Mouse (Mus musculus) layer of hippocampus, adult 11-12 months (tissue): Measurements from ENCODE around the gene Hnrnpu.

Experiments used
- DNase-seq: peaks from one replicate; pipeline ENCODE4 v3.0.0; 2022; ENCODE audit warnings: low spot score

The Hnrnpu gene

DNA sequence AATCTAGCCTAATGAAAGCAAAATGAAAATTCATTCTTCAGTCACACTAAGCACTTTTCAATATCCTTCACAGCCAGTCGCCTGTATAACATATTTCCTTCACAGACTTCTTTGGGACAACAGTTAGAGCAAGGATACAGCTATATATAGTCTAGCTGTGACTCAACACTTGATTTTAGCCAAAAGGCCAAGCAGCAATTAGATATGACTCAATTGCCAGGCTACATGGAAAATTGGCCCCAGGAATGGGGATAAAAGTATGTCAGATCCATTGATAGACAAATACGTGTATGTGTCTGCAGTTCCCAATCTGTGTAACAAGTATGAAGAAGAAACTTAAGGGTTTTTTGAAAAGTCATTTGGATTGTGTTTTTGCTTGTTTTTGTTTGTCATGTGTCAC, 2.6 kb upstream of the Hnrnpu start:
- no peak for DNase-seq

DNA sequence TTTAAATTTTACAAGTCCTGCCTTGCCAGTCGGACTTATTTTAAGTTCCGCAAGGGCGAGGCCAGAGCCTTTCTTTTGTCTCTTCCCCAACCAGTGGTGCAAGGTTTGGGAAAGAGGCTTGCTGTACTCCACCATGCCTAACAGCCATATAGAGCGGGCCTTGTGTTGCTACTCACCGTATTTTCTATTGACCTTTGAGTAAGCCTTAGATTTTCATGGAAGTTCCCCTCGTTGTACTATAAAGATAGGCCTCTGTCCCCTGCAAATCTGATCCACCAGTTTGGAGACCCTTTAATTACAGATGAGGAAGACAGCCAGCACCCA, 683 bp upstream of the Hnrnpu start:
- DNase-seq, result no peak

DNA sequence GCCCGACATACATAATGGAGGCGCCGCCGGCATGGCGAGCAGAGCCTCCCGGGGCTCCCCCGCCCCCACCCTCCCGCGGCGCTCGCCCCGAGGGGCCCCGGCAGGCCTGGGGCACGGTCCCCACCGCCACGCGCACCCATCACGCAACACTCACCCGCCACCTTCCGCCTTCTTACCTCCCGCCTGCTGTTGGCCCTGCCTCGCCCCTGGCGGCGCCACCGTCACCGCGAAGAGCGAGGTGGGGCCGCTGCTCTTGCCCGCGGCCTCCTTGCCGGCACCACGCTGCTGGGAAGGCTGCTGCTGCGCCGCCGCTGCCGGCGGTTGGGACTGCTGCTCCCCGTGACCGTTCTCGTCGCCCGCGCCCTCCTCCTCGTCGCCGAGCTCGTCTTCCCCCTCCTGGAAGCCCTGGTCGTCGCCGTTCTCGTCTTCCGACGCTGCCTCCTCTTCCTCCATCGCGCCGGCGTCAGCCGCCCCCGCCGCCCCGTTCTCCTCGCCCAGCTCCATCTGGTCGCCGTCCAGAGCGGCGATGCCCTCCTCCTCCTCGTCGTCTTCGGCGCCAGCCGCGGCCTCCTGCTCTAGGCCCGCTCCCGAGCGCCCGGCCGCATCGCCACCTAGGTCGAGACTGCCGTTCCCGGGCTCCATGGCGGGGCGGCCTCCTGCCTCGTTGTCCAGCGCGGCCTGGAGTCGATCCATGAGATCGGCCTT, 668 bp downstream of the Hnrnpu start:
- DNase-seq, result peak; percentile 42

DNA sequence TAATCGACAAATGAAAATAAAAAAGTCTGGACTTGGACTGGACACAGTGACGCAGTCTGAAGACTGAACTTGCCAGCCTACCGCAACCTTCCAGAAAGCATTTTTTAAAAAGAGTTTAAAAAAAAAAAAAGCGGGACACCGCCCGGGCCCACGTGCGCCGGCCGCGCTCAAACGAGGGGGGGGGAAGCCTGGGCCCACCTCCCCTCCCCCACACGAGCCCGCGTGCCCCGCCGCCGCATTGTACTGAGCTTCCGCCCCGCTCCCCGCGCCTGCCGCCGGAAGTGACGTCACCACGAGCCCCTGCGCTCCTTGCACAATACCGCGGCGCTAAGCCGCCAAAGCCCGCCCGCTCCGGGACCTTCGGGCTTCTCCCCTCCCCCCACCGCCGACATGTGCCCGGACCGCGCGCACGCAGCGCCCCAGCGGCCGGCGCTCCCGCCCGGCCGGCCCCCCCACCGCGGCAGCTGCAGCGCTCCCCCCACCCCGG, 1.3 kb downstream of the Hnrnpu start:
- peak; percentile 94 for DNase-seq

DNA sequence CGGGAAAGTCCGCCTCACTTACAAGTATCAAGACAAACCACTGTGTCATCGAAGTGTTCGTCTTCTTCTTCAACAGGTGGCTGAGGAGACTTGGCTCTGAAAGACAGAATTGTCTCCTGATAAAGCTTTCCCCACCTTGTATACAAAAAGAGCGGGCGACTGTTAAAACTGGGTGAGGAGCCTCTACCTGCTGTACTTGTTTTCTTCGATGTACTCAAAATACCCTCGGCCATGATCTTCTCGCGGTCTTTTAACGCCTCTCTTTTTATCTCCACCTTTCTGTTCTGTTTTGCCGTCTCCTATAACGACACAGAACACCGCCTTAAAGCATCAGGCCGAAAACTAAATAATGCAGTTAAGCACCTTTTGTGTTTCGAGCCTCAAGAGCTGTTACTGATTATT, 1.7 kb downstream of the Hnrnpu start:
- no peak for DNase-seq

DNA sequence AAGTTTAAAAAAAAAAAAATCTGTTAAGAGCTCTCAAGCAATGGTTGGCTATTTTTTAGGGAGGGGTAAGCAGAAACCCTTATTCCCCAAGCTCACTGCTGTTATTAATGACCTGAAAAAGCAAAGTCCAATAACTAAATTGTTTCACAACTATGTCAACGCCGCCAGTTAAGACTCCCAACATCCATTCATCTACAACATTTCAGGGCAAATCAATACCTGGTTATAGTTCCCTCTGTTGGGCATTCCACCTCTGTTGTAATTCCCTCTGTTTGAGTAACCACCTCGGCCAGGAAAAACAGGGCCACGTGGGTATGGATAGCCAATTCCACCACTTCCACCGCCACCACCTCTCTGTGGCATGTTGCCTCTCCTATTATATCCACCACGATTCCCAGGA, 7.7 kb downstream of the Hnrnpu start:
- DNase-seq, result no peak

DNA sequence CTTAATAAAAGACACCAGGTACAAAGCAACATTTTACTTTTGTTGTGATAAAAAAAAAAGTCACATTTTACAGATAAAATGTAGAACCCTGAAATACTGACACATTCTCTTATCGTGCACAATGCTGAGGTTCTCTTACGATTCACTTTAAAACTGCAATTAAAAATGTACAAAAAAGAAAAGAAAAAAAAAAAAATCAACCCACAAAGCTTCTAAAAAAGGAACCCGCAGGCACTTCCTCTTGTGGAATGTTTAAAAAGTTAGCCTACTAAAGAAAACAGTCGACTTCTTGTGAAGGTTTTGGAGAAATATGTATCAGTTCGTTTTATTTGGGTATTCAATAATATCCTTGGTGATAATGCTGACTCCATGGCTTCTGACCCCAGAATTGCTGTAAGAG, 8.6 kb downstream of the Hnrnpu start:
- no peak for DNase-seq

DNA sequence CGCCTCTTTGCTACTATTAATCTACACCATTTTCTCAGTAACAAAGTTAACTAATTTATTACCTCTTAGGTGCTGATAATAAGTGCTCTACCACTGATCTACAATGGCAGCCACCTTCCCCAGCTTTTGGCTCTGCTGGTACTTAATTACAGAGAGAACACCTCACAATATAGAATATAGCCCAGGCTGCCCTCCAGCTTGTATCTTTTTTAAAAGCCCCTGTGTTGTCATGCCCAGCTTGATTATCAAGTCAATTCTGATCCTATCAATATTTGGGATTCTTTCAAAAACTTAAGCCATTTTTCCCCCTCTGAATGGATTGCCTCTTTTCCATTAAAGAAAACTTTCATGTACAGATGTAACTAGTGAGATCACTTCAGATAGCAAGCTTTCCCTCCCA, 10.6 kb downstream of the Hnrnpu start:
- no peak for DNase-seq

DNA sequence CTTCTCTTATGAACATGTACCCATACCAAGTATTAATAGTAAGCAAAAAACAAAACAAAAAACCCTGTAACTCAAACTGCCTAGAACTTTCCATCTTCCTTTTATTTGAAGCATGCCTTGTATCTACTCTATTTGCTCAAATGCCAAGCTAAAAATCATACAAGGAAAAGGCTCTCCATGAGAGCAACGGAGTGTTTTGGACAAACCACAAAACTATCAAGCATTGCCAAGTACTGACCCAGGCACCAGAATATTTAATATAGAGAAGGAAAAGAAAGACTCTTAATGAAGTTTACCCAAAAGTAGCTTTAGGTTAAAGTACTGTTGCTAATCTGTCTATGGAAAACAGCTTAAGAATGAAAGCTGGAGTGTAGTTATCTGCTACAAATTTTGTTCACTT, 11.2 kb downstream of the Hnrnpu start:
- DNase-seq, result no peak

DNA sequence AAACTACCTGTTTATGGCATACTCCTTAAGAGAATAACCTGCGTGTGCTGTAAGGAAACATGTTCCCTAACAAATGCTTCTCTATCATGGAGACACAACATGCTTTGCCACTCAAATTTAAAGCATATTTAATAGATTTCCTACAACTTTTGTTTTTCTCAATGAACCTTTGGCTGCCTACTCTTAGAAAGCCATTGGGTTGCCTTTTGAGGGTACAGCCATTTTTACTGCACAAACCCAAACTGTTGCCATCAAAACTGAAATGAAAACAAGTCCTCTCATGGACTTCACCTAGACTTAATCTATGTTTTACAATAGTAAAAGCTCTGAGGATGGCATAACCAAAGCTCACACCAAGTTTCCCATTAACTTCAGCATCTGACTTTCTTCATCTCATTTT, 13.0 kb downstream of the Hnrnpu start:
- DNase-seq, result no peak

DNA sequence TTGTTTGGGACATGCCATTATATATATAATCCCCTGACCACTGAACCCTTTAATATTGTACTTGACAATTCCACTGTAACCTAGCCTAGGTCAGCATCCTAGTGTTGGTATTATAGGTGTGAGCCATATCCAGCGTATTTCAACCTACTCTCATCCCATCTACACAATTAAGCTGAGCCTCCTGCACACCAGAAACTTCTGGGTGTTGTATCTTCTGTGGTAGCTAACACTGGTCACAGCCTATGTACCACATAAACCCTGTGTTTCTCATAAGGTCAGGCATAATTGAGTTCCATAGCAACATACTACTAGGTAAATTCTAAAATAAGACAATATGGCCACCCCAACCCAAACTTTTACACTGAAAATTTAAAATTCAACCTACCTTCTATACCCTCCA, 14.4 kb downstream of the Hnrnpu start:
- DNase-seq, result no peak

DNA sequence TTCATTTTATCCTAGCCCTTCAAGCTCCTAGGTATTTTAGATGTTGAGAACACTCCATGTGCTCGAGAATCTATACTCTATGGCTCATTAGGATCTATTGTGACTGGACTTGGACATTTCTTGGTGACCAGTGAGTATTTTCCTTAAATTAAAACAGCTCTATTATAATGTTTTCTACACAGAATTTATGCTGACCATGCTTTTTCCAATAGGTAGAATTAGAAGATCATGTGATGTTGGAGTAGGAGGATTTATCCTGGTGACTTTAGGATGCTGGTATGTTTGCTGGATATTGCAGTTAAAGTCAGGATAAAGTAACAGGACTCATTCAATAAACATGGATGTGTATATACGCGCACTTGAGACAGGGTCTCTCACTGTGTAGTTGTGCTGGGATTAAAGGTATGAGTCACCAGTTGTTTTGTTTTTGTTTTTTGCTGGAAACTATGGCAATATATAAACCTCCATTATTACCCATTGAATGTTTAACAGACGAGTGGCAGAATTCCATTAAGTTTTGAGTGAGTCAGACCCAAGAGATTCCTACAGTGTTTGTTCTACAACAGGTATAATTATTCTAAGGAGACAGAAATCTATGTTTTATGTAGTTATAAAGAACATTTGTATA, 15.8 kb downstream of the Hnrnpu start:
- no peak for DNase-seq

DNA sequence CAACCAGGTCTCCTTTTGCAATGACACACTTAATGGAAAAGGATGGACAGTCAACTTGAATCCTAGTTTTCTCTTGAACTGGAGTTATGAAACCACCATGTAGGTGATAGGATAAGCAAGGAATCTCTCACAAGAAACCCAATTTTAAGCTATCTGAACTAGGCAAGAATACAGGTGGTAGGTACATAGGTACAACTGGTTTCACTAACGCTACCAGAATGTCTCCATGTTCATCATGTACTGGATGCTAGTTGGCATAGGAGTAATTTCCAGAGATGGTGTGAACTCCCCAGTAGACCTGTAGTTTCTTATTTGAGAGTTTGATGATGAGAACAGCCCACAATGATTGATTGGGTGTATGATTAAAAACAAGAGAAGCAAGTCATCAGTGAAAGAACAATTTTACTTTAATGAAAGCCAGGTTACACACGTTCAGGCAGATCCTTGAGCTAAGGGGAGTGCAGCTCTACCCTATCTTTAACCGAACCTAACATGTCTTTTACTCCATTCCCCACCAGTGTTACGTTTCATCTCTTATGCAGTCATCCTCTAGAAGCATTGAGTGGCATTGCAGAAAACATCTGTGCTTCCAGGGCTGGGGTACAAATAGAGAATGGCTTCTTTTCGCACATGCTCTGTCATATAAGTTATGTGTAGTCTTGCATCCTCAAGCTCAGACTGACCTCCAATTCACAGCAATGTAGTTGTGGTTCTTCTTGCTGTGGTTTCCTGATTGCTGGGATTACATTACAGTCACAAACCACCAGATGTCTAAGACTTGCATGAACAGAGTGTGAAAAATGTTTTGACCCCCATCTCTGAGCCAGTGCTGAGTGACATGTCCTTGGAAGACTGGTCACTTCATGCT, 16.6 kb downstream of the Hnrnpu start:
- DNase-seq, result no peak

DNA sequence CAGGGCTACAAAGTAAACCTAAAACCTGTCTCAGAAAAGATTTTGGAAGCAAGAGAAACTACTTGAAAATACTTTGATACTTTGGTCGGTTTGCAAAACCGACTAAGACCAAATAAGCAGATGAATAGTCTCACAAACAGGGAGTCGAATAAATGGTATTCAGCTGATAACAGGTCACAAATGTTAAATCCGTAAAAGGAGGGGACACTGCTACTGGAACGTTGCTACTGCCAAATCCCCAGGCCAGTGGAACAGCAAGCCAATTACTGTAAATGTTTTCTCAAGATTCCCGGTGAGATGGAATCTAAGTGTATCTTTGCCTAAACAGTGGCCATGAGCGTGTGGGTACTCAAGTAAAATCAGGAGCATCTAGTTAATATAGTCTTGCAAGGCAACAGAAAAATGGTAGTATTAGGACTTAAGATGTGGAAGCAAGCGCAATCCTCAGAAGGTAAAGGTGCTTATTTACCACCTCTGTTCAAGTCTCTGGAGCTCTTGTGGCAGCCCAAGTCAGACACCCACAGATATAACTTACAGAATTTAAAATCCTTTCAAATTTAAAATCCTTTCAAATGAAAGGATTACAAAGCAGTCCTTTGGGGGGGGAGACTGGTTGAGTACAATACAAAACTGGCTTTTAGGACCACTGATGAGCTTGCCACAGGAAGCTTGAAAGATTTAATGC, 17.4 kb downstream of the Hnrnpu start:
- no peak for DNase-seq

DNA sequence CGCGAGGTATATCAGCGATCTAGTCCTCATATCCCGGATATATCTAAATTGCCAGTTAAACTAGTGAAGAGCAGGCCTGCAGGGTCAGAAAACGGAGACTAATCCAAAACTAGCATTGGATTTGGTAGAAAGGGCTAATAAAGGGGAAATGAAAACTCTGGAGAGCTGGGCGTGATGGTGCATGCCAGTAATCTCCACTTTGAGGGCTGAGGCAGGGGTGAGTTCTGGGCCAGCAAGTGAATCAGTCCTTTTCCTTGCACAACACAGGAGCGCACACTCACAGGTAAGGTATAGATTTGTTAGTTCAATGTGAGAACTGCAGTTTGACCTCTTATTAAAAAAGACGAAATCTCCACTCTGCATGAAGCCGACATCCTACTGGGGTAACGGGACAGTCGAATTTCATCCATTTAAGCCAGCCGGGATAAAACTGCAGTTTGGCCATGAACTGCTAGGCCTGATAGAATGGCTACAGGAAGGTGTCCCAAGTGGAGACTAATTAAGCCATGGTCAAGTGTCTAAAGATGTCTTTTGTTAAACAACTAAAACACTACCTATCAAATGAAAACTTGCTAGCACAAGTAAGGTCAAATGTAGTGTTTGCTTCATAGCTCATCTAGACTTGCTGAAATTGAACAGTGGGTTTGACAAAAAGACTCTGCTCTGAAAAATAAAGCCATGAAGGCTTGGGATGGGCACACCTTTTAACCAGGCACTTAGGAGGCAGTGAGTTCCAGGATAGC, 18.1 kb downstream of the Hnrnpu start:
- peak; percentile 52 for DNase-seq

DNA sequence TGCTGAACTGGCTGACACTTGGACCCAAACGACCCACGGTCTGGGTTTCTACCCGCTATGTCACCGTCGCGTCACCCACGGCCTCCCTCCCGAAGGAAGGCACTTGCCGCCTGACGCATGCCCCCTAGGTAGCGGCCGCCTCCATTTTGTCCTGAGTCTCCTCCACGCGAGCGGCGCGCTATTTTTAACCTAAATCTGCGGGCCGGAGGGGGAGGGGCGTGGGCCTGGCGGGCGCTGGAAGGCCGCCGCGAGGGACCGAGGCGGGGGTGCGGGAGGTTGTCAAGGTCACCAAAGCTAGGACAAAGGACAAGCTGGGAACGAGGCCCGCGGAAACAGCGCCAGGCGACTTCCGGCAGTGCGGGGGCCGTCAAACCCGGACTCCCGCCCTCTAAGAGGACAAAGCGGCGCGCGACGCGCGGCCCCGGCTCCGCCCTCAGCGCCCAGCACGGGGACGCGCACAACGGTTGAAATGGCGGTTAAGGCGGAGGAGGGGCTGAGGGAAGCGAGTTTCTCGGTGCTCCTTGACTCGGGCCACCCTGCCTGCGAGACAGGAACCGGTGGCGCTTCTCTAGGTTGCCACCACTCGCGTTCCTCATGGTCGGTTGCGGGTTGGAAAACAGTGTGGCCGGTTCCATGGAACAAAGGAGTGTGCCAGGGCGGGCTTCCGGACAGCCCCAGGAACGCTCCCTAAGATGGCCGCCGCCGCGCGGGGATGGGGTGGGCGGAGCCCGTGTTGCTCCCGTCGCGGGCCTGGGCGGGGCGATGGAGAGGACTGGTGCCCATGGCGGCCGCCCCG, 19.0 kb downstream of the Hnrnpu start, which contains the start of gene Cox20:
Cox20 (plus strand) TSS at position 742 of the 796 bp plus-strand sequence.
- DNase-seq, result peak; percentile 96

DNA sequence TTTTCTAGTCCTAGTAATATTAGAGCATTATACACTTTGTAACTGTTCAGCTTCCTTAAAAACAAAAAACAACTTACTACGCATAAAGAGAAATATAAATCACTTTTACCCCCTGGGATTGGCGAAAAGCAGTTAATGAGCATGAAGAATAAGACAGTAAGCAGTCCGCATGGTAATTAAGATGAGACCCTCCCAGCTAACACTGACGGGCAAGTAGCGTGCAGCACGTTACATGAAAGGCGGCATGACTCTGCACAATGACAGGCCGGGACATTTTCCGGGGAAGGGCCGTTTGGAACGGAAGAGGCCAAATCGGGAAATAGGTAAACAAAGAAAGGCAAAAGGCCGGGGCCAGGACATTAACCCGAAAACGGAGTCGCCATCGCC, 19.6 kb downstream of the Hnrnpu start:
- peak; percentile 91 for DNase-seq

DNA sequence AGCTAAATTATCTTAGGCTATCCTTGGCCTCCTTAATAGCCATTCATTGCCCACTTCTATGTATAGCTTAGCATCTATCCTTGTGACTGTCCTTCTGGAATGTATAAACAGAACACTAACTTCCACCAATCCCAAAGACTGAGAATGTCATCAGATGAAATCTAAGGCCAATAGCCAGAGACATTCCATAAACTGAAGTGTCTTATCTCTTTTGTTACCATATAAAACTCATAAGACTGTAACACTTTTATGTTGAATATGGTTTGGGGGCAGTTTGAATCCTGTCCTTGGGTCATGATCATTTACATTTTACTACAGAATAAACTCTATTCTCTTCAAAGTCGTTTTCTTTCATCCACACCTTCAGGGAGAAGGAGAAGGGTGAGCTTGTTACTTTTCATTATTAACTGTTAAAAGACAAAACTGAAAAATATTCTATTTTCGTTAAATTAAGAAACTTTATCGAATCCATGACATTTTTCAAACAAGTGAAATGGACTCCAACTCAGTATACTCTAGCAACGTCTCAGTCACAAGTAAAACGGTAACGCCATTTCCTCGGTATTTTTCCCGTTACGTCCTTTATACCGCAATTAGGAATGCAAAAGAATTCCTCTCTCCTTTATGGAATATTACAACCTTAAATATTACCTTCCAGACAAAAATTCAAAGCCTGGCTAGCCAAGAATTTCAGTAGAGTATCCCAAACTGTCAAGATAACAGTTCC, 20.2 kb downstream of the Hnrnpu start:
- DNase-seq, result no peak

DNA sequence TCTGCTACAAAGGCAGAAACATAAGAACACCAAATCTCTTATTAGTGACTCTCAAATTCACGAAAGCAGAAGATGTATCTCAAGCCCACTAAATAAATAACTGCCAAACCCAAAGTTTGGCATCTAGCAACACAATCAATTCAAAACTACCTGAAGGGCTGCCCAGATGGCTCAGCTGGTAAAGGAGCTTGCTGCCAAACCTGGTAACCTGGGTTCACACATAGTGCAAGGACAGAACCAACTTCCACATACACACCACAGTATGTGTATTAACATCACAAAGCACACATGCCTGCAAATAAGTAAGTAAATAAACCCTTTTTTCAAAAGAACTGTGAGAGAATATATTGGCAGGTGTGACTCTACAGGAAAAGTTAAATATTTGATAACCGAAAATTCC, 23.4 kb downstream of the Hnrnpu start:
- no peak for DNase-seq

DNA sequence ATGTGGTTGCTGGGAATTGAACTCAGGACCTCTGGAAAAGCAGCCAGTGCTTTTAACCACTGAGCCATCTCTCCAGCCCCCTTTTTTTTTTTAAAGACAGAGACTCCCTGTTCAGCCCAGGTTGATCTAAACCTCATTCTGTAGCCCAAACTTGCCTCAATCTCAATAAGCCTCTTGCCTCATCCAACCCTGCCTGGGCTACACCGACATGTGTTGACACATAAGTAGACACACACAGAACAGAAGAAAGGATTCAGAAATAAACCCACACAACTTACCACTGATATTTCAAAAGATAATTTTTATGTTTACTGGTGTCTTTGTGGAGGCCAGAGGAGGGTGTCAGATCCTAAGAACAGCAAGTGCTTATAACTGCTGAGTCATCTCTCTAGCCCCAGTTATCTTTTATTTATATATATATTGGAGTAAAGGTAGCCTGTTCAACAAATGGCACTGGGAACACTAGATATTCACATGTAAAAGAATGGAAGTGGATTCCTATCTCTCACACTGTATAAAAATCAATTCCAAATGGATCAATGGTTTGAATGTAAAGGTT, 24.5 kb downstream of the Hnrnpu start:
- DNase-seq, result no peak
